Mouse (Mus musculus) kidney, postnatal 4 days (tissue): Measurements from ENCODE around the gene 9130213A22Rik.

Source experiments
- DNase-seq, 2 experiments: peaks; one replicate each; pipeline ENCODE4 v3.0.0; 2021; ENCODE audit warnings: mixed read lengths in 2 of 2

9130213A22Rik gene

DNA sequence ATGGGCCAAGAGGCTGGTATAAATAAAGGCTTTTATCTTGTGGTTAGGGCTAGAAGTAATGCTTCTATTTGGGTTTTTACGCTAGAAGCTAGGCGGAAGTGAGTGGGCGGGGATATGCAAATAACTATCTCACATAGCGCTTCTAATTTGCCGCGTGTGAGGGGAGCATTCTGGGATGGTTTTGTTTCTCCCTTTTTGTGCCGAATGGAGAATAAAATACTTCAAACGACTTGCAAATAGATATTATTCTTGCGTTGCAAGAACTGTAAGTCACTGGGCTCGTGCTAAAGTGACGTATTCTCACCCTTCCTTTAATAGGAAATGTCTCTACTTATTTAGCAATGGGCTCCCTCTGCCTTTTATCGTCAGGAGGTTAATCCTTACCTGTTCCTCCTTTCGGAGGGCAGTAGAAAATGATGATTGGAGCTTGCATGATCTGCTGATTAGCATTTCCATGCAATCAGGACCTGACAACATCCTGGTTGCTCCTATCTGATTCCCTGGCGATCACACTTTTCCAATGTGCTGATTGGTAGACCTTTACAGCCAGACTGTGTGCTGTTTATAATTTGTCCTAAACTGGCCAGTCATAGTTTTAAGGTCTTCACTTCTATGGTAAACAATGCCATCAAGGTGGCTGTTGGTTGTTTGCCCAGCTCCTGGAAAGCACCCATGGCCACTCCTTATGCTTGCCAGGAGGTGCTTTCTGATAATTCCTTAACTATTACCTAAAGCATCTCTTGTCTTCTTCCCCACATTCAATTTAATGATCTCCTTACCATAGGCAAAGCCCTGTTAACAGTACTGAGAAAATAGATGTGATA is 49.1 kb downstream of the 9130213A22Rik start:
- DNase-seq: peak; percentile 80 to 88

DNA sequence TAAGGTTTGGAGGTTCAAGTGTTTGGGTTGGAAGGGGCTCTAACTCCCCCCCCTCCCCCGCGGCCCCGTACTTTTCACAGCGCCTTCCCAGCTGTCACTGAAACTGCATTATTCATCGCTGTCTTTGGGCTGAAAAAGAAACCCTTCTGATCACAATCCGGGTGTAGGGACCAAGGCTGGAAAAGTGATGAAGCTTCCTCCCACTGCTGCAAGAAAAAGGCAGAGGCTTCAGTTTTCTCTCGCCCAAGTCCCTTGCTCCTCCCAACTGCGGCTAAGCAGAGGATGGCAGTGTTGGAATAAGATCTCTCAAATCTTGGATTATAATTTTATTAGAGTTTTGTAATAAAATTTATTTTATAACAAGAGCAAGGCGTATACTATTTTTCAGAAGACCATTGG is 49.7 kb downstream of the 9130213A22Rik start:
- DNase-seq: no peak

DNA sequence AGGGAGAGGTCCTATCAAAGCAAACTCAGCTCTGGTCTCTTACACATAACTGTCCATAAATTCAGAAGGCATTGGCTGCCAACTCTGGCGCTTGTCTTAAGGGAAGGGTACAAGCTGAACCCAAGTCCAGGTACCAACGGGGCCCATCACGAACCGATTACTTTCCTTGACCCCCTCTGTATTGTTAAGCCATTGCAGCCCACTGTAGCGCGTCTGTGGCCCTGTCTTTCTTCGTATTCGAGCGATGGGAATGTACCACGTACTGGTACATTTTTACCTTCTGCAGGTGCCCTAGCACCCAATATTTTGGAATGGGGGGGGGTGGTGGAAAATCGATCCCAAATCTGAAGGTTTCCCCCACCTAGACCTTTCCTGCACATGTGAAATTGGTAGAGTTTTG is 50.2 kb downstream of the 9130213A22Rik start:
- DNase-seq: no peak

GRCm38 (mm10) chr11:69071262-69071661 is 51.1 kb downstream of the 9130213A22Rik start:
- DNase-seq: no peak

DNA sequence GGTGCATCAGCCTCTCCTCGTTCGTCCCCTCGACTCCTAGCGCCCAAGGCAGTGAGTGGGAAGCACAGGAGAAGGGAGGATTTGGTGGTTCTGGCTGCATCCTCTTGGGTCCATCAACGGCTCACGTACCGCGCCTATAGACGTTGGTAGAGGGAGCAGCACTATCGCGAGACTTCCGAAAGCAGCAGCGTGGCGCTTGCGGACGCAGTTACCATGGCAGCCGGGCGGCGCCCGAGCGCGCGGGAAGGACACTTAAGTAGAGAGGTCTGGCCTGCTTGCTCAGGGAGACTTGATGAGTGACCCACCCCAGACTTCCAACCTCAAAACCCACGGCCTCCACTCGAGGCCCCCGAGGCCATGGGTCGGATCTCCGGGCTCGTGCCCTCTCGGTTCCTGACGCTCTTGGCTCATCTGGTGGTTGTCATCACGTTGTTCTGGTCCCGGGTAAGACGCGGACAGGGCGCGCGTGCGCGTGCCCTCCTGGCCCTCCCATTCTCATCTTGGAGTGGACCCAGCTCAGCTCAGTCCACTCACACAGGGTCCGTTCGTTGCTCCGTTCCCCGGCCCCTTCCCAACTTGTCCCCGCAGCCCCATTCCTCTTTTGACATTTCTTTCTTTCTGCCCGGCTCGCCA is 51.7 kb downstream of the 9130213A22Rik start, which contains the start of gene Tmem107:
Gene Tmem107 (plus strand): TSS at position 217 of the 633 bp plus-strand sequence.
- DNase-seq: peak; percentile 94 to 97

GRCm38 (mm10) chr11:69070093-69070492 is 52.3 kb downstream of the 9130213A22Rik start:
- DNase-seq: peak in 1 of 2 experiments; percentile 67
